Mouse (Mus musculus) C2C12 (cell line): ENCODE data around the gene Khdc4. TPM values are rescaled to one million over a fixed set of nuclear protein-coding genes. Genes with fewer than 3 reads are reported as not detected.

Experiments used
- H3K27me3 ChIP-seq: one replicate; pipeline ENCODE4 v1.6.1; 2011; ENCODE audit not compliant: control insufficient read depth, insufficient read depth, insufficient read length
- H3K36me3 ChIP-seq: one replicate; pipeline ENCODE4 v1.6.1; 2011; ENCODE audit not compliant: control insufficient read depth, insufficient read depth
- H3K4me3 ChIP-seq: one replicate; pipeline ENCODE4 v1.5.1; 2011; ENCODE audit warnings: mild to moderate bottlenecking, control low read depth; ENCODE audit not compliant: poor library complexity, insufficient read depth, severe bottlenecking
- H3K79me2 ChIP-seq: one replicate; pipeline ENCODE4 v1.6.1; 2011; ENCODE audit not compliant: control insufficient read depth, insufficient read depth
- H3K79me3 ChIP-seq: one replicate; pipeline ENCODE4 v1.6.1; 2011; ENCODE audit warnings: low read depth, control low read depth
- H3ac ChIP-seq: one replicate; pipeline ENCODE3; 2011; ENCODE audit warnings: low read depth; ENCODE audit not compliant: control insufficient read depth, insufficient read length
- CEBPB ChIP-seq: IDR thresholded peaks from one replicate; pipeline ENCODE4 v1.6.1; 2011; ENCODE audit warnings: low read depth, mild to moderate bottlenecking, control low read depth, moderate library complexity
- CTCF ChIP-seq: IDR thresholded peaks from one replicate; pipeline ENCODE4 v1.5.1; 2011; ENCODE audit not compliant: control insufficient read depth, insufficient read depth, insufficient read length
- FOSL1 ChIP-seq: IDR thresholded peaks from one replicate; pipeline ENCODE4 v1.8.0; 2011; ENCODE audit warnings: mild to moderate bottlenecking, low read length; ENCODE audit not compliant: poor library complexity, insufficient read depth, severe bottlenecking
- MAX ChIP-seq: IDR thresholded peaks from one replicate; pipeline ENCODE4 v1.6.1; 2011; ENCODE audit warnings: mild to moderate bottlenecking, control low read depth
- MYOD1 ChIP-seq: IDR thresholded peaks from one replicate; pipeline ENCODE4 v1.6.1; 2011; ENCODE audit warnings: low read depth; ENCODE audit not compliant: control insufficient read depth, insufficient read length
- MYOG ChIP-seq: IDR thresholded peaks from one replicate; pipeline ENCODE4 v1.6.1; 2011; ENCODE audit not compliant: control insufficient read depth, insufficient read length; ENCODE audit errors: extremely low read depth
- USF1 ChIP-seq: IDR thresholded peaks from one replicate; pipeline ENCODE4 v1.6.1; 2011; ENCODE audit warnings: low read depth, mild to moderate bottlenecking, control low read depth, moderate library complexity
- polyA plus RNA-seq: library from polyadenylated mRNA; unstranded; fragments of >200 nt; fragmentation: generic; extraction: Trizol; gene quantifications from one replicate; pipeline ENCODE4 v1.2.1, GENCODE M21; 2012; ENCODE audit warnings: missing spikeins

The Khdc4 gene
- polyA plus RNA-seq, 1 experiment: 14.4 TPM

- H3ac ChIP-seq: no peak overlapping the region
- TF ChIP-seq FOSL1 (no peak), MYOG (no peak), USF1 (no peak), CTCF (no peak)
- H3K4me3 ChIP-seq: no peak overlapping the region
- H3K27me3 ChIP-seq: no peaks in the 10 kb centered on the region
- H3K36me3 ChIP-seq: no peaks in the 10 kb centered on the region
- H3K79me2 ChIP-seq: no peaks in the 10 kb centered on the region
- no peaks in the 10 kb centered on the region for H3K79me3 ChIP-seq
Measured at GRCm38 (mm10) chr3:88755541-88755940, 69.9 kb downstream of the Khdc4 start.

- no peak overlapping the region for H3ac ChIP-seq
Measured at GRCm38 (mm10) chr3:88756276-88756675, 70.7 kb downstream of the Khdc4 start.

GRCm38 (mm10) chr3:88758045-88758500 lies 72.5 kb downstream of the Khdc4 start:
- no peaks in the 10 kb centered on the region for H3K79me2 ChIP-seq
- TF ChIP-seq MYOG: no peak
- TF ChIP-seq FOSL1: no peak
- no peak for TF ChIP-seq CEBPB
- no peak for TF ChIP-seq CTCF
- no peak for TF ChIP-seq USF1
- TF ChIP-seq MAX: no peak
- TF ChIP-seq MYOD1: no peak
- no peak overlapping the region for H3ac ChIP-seq
- H3K4me3 ChIP-seq: no peak overlapping the region
- H3K27me3 ChIP-seq: no peaks in the 10 kb centered on the region
- H3K36me3 ChIP-seq: no peaks in the 10 kb centered on the region
- no peaks in the 10 kb centered on the region for H3K79me3 ChIP-seq

More at GRCm38 (mm10) chr3:88756276-88756675, 70.7 kb downstream of the Khdc4 start:
- Histone ChIP-seq H3K4me3 (no peak overlapping the region), H3K27me3 (no peaks in the 10 kb centered on the region), H3K79me2 (no peaks in the 10 kb centered on the region), H3K36me3 (no peaks in the 10 kb centered on the region), H3K79me3 (no peaks in the 10 kb centered on the region)
- TF ChIP-seq USF1: no peak
- TF ChIP-seq FOSL1: no peak
- no peak for TF ChIP-seq MYOG
- TF ChIP-seq CEBPB: no peak
- TF ChIP-seq MAX: no peak
- TF ChIP-seq CTCF: no peak
- no peak for TF ChIP-seq MYOD1

- no peaks in the 10 kb centered on the region for H3K79me3 ChIP-seq
- H3K4me3 ChIP-seq: no peak overlapping the region
- no peaks in the 10 kb centered on the region for H3K36me3 ChIP-seq
- H3K27me3 ChIP-seq: no peaks in the 10 kb centered on the region
- TF ChIP-seq CEBPB: no peak
- TF ChIP-seq CTCF: no peak
- no peak for TF ChIP-seq MYOG
- no peak for TF ChIP-seq FOSL1
- no peak for TF ChIP-seq MYOD1
- TF ChIP-seq MAX: no peak
- no peak for TF ChIP-seq USF1
- H3ac ChIP-seq: no peak overlapping the region
- H3K79me2 ChIP-seq: no peaks in the 10 kb centered on the region
Measured at GRCm38 (mm10) chr3:88761619-88762018, 76.0 kb downstream of the Khdc4 start.

- H3K79me3 ChIP-seq: no peaks in the 10 kb centered on the region
- H3ac ChIP-seq: no peak overlapping the region
- H3K27me3 ChIP-seq: no peaks in the 10 kb centered on the region
- no peaks in the 10 kb centered on the region for H3K36me3 ChIP-seq
- TF ChIP-seq MAX (no peak), USF1 (no peak)
- no peaks in the 10 kb centered on the region for H3K79me2 ChIP-seq
- H3K4me3 ChIP-seq: no peak overlapping the region
Measured at GRCm38 (mm10) chr3:88762401-88762831, 76.8 kb downstream of the Khdc4 start.

Other genes starting within 250 kb of the Khdc4 start
- gene Sema4a, start 224.6 kb upstream of the Khdc4 start, polyA plus RNA-seq: 0.69 TPM
- 1,441 TPM for gene Lmna, start 175.8 kb upstream of the Khdc4 start, polyA plus RNA-seq
- 14.9 TPM for gene Mex3a, start 153.4 kb upstream of the Khdc4 start, polyA plus RNA-seq
- 0.07 TPM for gene Rab25, start 137.5 kb upstream of the Khdc4 start, polyA plus RNA-seq
- 136 TPM for gene Lamtor2, start 132.7 kb upstream of the Khdc4 start, polyA plus RNA-seq
- 55.9 TPM for gene Ubqln4, start 132.0 kb upstream of the Khdc4 start, polyA plus RNA-seq
- gene Ssr2, start 109.9 kb upstream of the Khdc4 start, polyA plus RNA-seq: 351 TPM
- gene Arhgef2, start 79.8 kb upstream of the Khdc4 start, polyA plus RNA-seq: 88.3 TPM
- 0.05 TPM for gene Rxfp4, start 32.7 kb upstream of the Khdc4 start, polyA plus RNA-seq
- 42.5 TPM for gene Rit1, start 31.0 kb downstream of the Khdc4 start, polyA plus RNA-seq
- 6.1 TPM for gene Syt11, start 89.4 kb downstream of the Khdc4 start, polyA plus RNA-seq
- gene Gon4l, start 149.4 kb downstream of the Khdc4 start, polyA plus RNA-seq: 14.7 TPM
- gene Msto1, start 228.2 kb downstream of the Khdc4 start, polyA plus RNA-seq: 52.0 TPM